Mouse (Mus musculus) cerebellum, adult 2 months (tissue): Measurements from ENCODE around the gene Angel2.

Experiments
- CTCF ChIP-seq: fragments of 200-500 bp; IDR thresholded peaks from 2 replicates; pipeline ENCODE4 v1.5.1; 2011; ENCODE audit warnings: low read depth, mild to moderate bottlenecking, control low read depth, low read length, moderate library complexity, borderline replicate concordance; ENCODE audit not compliant: insufficient read depth
- POLR2A ChIP-seq: fragments of 200-500 bp; IDR thresholded peaks from 2 replicates; pipeline ENCODE4 v1.6.1; 2011; ENCODE audit warnings: low read length, control low read depth, borderline replicate concordance; ENCODE audit not compliant: insufficient read depth

DNA sequence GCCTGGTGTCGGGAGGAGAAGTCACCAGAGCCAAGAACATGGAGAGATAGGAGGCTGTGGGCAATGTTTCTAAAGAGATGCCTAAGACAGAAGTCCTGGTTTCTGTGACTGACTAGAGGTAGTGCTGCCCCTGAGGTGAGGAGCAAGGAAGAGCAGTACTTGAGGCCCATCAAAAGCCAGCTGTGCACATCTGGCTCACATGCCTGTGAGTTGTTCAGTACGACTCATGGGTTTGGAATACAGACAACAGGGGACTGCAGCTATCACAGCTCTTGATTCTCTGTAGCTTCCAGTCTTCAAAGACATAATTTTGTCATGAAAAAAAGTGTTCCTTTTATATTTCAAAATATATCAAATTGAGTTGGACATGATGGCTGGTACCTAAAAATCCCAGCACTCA lies 23.8 kb upstream of the Angel2 start:
- no peak for TF ChIP-seq CTCF
- TF ChIP-seq POLR2A: no peak
